Mouse (Mus musculus) G1E (cell line): Measurements from ENCODE around the gene Vps54. TPM values are rescaled to one million over a fixed set of nuclear protein-coding genes. Genes with fewer than 3 reads are reported as not detected.

Experiments used
- ATAC-seq: 2 replicates; pipeline ENCODE4 v1.8.0; 2016; ENCODE audit warnings: mild to moderate bottlenecking; ENCODE audit not compliant: insufficient number of reproducible peaks, poor library complexity, low FRiP score, severe bottlenecking; ENCODE audit errors: extremely low read depth
- DNase-seq: peaks from one replicate; pipeline ENCODE4 v3.0.0; 2012; ENCODE audit warnings: low spot score
- H3K27me3 ChIP-seq: 2 replicates; pipeline ENCODE4 v1.6.1; 2012; ENCODE audit warnings: mild to moderate bottlenecking, low read length, inconsistent platforms; ENCODE audit not compliant: insufficient read depth
- H3K36me3 ChIP-seq: replicated peaks from 2 replicates; pipeline ENCODE3; 2012; ENCODE audit warnings: mild to moderate bottlenecking, inconsistent platforms
- H3K4me1 ChIP-seq: 2 replicates; pipeline ENCODE4 v1.6.1; 2012; ENCODE audit warnings: low read depth, low read length, inconsistent platforms, mixed read lengths; ENCODE audit not compliant: insufficient read depth
- H3K4me3 ChIP-seq: 2 replicates; pipeline ENCODE4 v1.5.1; 2012; ENCODE audit warnings: low read depth, mild to moderate bottlenecking, inconsistent platforms, low read length, moderate library complexity, mixed read lengths
- H3K9me3 ChIP-seq: replicated peaks from 2 replicates; pipeline ENCODE4 v1.6.1; 2012; ENCODE audit warnings: inconsistent platforms
- CTCF ChIP-seq: IDR thresholded peaks from 2 replicates; pipeline ENCODE4 v1.5.1; 2012; ENCODE audit warnings: low read depth, low read length, inconsistent platforms, mixed read lengths
- GATA1 ChIP-seq: IDR thresholded peaks from 2 replicates; pipeline ENCODE4 v1.6.1; 2012; ENCODE audit warnings: borderline replicate concordance, low read length, inconsistent platforms, mixed read lengths
- GATA2 ChIP-seq: IDR thresholded peaks from 2 replicates; pipeline ENCODE4 v1.6.1; 2012; ENCODE audit warnings: low read depth, low read length, inconsistent platforms, borderline replicate concordance
- POLR2AphosphoS5 ChIP-seq: IDR thresholded peaks from 2 replicates; pipeline ENCODE4 v1.6.1; 2012; ENCODE audit warnings: low read depth, low read length, inconsistent platforms; ENCODE audit not compliant: insufficient replicate concordance
- TAL1 ChIP-seq: conservative IDR thresholded peaks from 2 replicates; pipeline ENCODE4 v1.6.1; 2012; ENCODE audit warnings: low read depth, low read length, inconsistent platforms, mixed read lengths
- polyA plus RNA-seq: library from polyadenylated mRNA; stranded (reverse); fragments of >175 nt; gene quantifications from 2 replicates; pipeline ENCODE4 v1.2.3, GENCODE M21; 2012
- total RNA-seq, 2 experiments: library from RNA; stranded (forward) in 1 of 2; stranded (reverse) in 1 of 2; fragments of 200-1000 nt in 1 of 2; fragments of >200 nt in 1 of 2; fragmentation: Nextera tagmentation in 1 of 2; gene quantifications; 2 replicates each; pipeline ENCODE4 v1.2.3; 2014 to 2017

Gene Vps54
- total and polyA plus RNA-seq, 3 experiments, result 1.4 to 55.4 (median 42.9) TPM

GRCm38 (mm10) chr11:21369248-21370016 lies 130.4 kb downstream of the Vps54 start:
- DNase-seq (peak; percentile 6), ATAC-seq (0 out of 2 replicates have a peak, but pooled peaks have one; percentile 6)
- TF ChIP-seq CTCF, result no peak
- TF ChIP-seq GATA1, result no peak
- no peak for TF ChIP-seq TAL1
- TF ChIP-seq POLR2AphosphoS5, result no peak
- no peak for TF ChIP-seq GATA2
- Histone ChIP-seq H3K9me3 (no peaks in the 10 kb centered on the region), H3K27me3 (peaks cover 7% of the 10 kb centered on the region), H3K4me3 (peak overlapping the region; percentile 88), H3K36me3 (no peaks in the 10 kb centered on the region), H3K4me1 (peaks cover 15% of the 10 kb centered on the region)

- Histone ChIP-seq H3K36me3 (no peaks in the 10 kb centered on the region), H3K9me3 (no peaks in the 10 kb centered on the region), H3K4me3 (peak overlapping the region; percentile 88), H3K4me1 (peaks cover 15% of the 10 kb centered on the region), H3K27me3 (peaks cover 7% of the 10 kb centered on the region)
- TF ChIP-seq CTCF (no peak), GATA2 (no peak), POLR2AphosphoS5 (no peak), GATA1 (no peak), TAL1 (no peak)
- ATAC-seq (0 out of 2 replicates have a peak, but pooled peaks have one; percentile 25), DNase-seq (peak; percentile 55)
Measured at GRCm38 (mm10) chr11:21370399-21371121, 131.5 kb downstream of the Vps54 start.

Other genes starting within 250 kb of the Vps54 start
- gene Peli1, start 148.0 kb upstream of the Vps54 start, total RNA-seq (2014; fragmentation: Nextera tagmentation), result 30.3 and 35.7 TPM in 2 replicates
- 15.9 and 16.5 TPM in 2 replicates for gene Peli1, start 148.0 kb upstream of the Vps54 start, total RNA-seq (2017)
- gene Peli1, start 148.0 kb upstream of the Vps54 start, polyA plus RNA-seq, result 18.3 and 20.8 TPM in 2 replicates
- 13.1 and 17.7 TPM in 2 replicates for gene Ugp2, start 131.9 kb downstream of the Vps54 start, total RNA-seq (2014; fragmentation: Nextera tagmentation)
- gene Ugp2, start 131.9 kb downstream of the Vps54 start, total RNA-seq (2017), result 35.7 and 38.4 TPM in 2 replicates
- gene Ugp2, start 131.9 kb downstream of the Vps54 start, polyA plus RNA-seq, result 2.4 and 2.5 TPM in 2 replicates